Mouse (Mus musculus) liver, adult 2 months (tissue): ENCODE data around the gene Dph3.

Experiments used
- CTCF ChIP-seq: fragments of 200-500 bp; IDR thresholded peaks from 2 replicates; pipeline ENCODE4 v1.5.1; 2011; ENCODE audit warnings: low read depth, low read length, control low read depth
- POLR2A ChIP-seq: fragments of 200-500 bp; IDR thresholded peaks from 2 replicates; pipeline ENCODE4 v1.6.1; 2011; ENCODE audit warnings: low read length, control low read depth; ENCODE audit not compliant: insufficient read depth; ENCODE audit errors: extremely low read depth

DNA sequence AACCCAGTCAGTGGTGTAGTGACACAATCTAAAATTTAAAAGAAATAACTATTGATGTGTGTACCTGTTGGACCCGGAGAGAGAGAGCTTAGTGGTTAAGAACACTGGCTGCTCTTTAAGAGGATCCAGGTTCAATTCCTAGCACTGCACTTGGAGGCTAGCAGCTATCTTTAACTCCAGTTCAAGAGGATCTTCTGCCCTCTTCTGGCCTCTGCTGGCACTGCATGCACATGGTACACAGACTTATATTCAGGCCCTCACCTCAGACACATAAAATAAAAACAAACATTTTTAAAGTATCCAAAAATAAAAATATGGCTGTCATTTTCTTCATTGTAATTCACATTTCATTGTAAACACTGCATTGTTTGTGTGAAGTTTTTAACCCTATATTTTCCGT is 28.9 kb downstream of the Dph3 start:
- 0 out of 2 replicates have a peak, but pooled peaks have one; percentile 21 for TF ChIP-seq CTCF
- TF ChIP-seq POLR2A, result no peak
